Mouse (Mus musculus): ENCODE measurements at regions not wholly inside any gene's neighbourhood (a gene's known extent, or its start where the extent isn't known, plus 50 kb on each side); places are given as distances from the start of the nearest gene placed in this dataset.

DNA sequence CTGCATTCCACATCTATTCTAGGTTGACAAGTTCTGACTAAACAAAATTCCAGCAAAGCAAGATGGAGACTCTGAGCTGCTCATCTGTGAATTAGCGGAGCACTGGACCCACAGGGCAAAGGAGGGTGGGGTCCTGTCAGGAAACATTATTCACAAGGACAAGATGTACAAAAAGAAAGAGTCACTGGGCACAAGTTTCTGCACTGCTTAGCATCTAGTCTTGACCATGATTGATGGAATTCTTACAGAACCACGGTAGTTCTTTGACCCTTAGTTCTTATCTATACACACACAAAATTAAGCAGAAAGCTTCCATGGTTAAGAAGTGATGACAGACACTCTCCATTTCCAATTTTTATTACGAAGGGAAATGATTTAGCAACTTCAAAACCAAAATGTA is 267.6 kb downstream of the Mreg start:
- DNase-seq, result no peak

DNA sequence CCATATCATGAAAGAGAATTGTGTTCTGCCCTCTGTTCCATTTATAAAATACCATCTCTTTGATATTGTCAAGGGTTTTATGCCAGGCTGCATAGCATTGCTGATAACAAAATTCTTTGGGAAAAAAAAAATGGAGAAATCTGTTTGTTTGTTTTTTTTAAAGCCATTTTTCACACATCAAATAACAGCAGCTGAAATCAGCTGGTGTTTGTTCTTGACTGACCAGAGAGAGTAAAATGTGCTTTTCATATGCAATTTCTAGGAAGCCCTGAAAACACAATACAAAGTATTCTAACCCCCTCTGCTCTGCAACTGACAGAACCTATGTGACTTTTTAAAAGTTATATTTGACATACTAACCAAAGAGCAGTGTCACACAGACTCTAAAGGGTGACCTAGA is 270.0 kb downstream of the Mreg start:
- DNase-seq, result no peak

DNA sequence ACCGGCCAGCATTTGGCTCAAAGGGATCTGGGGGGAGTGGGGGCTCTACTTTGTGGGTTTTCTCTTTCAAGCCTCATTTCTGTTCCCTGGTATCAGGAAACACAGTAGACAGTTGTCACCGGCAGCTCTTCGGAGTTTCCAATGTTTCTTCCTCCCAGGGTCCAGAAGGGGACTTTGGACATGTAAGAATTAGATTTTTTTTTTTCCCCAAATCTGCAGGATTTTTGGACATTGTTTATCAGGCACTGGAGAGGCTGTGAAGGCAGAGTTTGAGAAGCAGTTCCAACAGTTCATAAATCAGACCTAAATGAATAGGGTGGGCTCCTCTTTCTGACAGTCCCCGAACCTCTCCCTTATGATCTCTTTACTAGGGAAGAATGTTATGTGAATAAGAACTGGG is 270.4 kb downstream of the Mreg start:
- DNase-seq, result no peak

- DNase-seq, result no peak
Observed at GRCm38 (mm10) chr1:71940900-71941299, 271.2 kb downstream of the Mreg start.

DNA sequence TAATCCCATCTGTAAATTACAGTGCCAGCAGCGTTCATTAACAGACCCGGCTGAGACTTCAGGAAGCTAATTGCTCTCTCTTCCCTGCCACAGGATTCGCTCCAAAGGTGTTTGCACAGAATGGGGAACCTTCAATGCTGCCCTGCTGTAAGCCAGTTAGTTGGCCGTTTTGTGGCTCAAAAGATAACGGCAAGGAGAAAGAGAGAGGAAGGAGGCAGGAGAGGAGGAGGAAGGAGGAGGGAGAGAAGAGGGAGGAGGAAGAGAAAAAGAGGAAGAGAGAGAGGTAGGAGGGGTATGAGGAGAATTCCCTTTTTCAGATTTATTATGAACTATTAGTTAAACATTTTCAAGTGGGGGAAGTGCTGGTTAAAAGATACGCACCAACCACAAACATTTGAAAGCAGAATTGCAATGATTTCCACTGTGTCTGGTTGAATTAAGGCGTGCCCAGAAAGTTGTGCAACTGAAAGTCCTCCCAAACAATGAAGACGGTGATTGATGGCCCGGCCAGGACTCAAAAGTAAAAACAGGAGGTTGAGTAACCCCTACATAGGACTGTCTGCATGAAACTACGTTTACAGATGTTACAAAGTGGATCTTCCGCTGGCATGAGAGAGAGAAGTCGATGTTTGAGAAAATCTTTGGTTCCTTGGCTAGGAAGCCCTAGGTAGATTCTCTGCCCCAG is 273.6 kb downstream of the Mreg start:
- no peak for DNase-seq

GRCm38 (mm10) chr1:71937922-71938321 is 274.2 kb downstream of the Mreg start:
- DNase-seq, result no peak

GRCm38 (mm10) chr1:71937168-71937567 is 274.9 kb downstream of the Mreg start:
- no peak for DNase-seq

- DNase-seq, result no peak
Observed at GRCm38 (mm10) chr1:71936501-71937129, 275.5 kb downstream of the Mreg start.

- DNase-seq, result no peak
Observed at GRCm38 (mm10) chr1:71925501-71925900, 272.5 kb upstream of the Fn1 start.

GRCm38 (mm10) chr1:71924884-71925283 is 271.9 kb upstream of the Fn1 start:
- no peak for DNase-seq

DNA sequence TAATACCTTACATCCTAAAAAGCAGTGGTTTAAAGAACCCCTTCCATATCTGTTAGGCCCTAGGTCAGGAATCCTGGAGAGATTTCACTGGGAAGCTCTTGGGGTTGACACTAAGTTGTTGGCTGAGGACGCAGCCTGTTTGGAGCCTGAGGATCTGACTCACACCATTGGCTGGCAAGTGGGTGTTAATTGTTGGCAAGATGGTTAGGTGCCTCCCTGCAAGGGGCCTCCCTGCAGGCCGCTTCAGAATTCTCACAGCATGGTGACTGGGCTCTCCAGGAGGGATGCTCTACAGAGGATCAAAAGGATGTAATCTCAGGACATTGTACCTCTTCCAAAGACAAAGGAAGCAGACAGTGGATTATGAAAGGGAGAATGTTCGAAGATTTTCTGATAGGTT is 270.7 kb upstream of the Fn1 start:
- DNase-seq, result no peak

DNA sequence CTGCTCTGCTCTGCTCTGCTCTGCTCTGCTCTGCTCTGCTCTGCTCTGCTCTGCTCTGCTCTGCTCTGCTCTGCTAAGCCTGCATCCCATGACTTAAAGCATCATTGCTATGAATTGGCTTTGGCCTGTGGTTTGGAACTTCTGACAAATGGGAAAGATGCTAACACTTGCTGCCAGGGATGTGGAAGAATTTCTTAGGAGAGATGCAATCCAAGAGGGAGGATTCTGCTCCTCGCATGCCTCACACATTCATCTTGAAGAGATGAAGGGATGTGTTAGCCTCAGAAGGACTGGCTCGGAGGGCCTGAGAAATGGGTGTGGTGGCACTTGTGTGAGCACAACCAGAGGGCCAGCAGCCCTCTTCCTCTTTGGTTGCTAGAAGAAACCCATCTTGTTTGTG is 268.5 kb upstream of the Fn1 start:
- no peak for DNase-seq

DNA sequence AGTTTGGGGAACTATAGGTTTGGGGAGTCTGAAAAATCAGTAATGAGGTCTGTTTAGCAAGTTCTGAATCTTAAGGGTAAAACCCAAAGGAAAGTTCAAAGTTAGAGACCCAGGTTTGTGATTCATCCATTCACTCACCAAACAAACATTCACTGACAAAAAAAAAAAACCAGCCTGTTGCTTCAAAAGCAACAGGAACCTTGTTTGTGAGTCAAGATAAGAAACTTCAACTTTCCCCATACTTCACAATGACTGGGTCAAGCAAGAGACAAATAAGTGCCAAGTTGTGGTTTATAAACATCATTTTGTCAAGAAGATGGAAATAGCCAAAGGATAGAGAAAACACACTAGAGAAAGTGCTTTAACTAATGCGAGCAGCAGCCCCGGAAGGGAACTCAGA is 266.9 kb upstream of the Fn1 start:
- DNase-seq, result no peak

DNA sequence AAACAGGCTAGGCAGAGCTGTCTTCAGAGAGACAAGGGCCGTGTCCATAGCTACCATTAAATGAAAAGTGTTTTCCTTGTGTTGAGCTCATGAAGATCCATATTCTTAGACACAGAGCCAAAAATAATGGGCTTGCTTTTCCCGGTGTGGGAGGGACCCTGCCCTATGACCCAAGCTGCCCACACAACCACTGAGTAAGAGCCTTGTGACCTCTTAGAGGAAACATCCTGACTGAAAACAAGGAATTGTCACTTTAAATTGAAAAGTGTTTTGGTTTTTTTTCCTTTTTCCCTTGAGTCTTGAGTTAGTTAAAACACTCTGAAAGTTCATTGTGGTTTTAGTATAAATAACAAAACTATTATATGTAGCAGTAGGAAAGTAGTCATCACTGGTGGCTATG is 264.0 kb upstream of the Fn1 start:
- no peak for DNase-seq

DNA sequence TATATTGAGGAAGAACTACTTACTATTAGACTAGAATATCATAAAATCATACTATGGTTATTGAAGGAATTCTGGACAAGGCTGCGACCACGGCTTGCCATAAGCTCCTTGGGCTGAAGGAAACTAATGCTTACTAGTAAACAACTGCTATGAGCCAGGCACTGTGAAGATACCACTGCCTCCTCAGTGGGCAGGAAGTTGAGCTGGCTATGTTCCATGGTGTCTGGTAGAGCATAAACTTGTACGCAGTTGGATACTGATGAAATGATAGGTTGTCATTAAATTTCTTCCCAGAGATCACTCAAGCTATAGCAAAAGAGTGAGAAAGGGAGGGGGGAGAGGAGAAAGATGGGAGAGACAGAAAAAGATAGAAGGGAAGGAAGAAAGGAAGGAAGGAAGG is 261.4 kb upstream of the Fn1 start:
- DNase-seq, result no peak

DNA sequence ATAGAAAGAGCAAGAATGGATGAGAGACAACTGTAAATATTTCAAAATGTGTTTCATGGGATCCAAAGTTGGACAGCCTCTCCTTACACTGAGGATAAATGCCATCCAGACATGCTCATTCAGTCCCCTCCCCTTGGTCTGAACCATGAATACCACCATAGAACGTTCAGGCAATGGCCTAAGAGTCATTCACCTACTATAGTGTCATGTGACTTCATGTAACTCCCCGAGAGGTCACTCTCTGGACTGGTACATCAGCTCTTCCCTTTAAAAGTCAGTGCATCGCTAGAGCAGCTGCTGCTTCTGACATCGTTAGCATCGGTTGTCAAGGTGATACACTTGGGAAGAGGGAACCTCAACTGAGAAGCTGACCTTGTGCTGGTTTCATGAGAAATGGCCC is 260.2 kb upstream of the Fn1 start:
- DNase-seq, result no peak

DNA sequence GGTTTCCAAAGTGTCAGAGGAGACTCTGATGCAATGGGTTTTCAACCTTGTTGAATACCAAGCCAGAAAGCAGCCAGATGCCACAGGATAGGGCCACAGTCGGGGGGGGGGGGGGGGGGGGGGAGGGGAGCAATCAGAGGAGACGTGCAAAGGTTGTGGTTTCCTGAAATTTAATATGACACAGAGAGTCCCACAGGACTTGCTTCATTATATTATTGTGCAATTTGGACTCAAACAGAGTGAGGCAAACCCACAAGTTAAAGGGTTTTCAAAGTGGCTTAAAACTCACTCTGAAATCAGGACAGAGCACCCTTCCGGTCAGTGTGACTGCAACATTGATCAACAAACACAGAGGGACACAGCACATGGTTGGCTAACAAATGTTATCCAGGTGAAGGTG is 259.4 kb upstream of the Fn1 start:
- no peak for DNase-seq

DNA sequence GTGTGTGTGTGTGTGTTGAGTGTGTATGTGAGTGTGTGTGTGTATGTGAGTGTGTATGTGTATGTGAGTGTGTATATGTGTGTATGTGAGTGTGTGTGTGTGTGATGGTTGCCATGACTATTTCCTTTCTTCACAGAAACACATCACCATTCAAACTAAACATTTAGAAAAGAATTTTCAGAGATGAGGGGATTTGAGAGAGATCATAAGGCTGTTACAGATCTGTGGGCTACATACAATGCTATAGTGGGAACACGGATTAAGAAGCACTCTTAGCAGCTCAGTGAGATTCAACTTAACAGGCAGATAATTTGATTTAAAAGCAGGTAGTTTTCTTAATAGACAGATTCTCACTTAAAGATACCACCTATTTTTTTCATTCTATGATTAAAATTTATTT is 257.1 kb upstream of the Fn1 start:
- no peak for DNase-seq

GRCm38 (mm10) chr1:71909508-71910124 is 256.6 kb upstream of the Fn1 start:
- no peak for DNase-seq

GRCm38 (mm10) chr1:71904376-71904948 is 251.5 kb upstream of the Fn1 start:
- no peak for DNase-seq

GRCm38 (mm10) chr1:71900106-71901074 is 247.4 kb upstream of the Fn1 start:
- no peak for DNase-seq

DNA sequence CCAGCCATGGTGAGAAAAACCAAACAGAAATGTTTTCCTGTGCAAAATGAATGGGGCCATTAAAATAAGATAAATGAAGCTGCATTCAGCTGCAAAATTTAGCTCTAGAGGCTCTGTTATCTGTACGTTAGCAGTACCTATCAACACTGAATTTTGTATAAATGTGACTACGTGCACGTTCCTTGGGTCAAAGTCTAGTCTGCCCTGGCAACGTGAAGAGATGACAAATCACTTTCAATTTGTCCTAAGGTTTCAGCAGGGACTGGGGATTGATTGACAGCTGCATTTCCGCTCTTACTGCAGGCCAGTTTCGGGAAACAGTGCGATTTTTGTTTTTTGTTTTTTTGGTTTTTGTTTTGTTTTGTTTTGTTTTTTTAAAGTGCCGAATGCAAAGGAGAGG is 246.1 kb upstream of the Fn1 start:
- no peak for DNase-seq

DNA sequence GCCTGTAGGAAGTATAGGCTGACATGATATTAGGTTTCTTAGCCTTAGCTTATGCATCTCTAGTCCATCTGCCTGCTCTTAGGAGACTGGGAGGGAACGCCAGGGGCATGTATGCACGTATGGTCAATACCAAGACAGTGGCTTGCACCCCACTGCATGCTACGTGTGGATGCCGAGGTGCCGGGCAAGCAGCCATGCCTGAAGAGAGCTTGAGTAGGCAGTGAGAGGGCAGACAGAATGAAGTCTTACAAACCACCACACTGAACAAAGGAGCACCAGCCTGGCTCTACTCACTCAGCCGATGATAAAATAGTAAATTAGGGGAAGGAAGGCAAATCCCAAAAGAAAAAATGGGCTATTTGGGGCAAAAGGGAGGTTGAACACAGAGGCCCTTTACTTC is 245.2 kb upstream of the Fn1 start:
- DNase-seq, result no peak
